Mouse (Mus musculus) megakaryocyte, embryonic 14.5 days (primary cell): ENCODE results near the gene Camkv.

Experiments
- FLI1 ChIP-seq: IDR thresholded peaks from 2 replicates; pipeline ENCODE4 v1.6.1; 2012; ENCODE audit warnings: low read length, inconsistent platforms, mixed read lengths
- GATA1 ChIP-seq: IDR thresholded peaks from 3 replicates; pipeline ENCODE4 v1.6.1; 2012; ENCODE audit warnings: mixed read lengths, low read length, inconsistent platforms, borderline replicate concordance

DNA sequence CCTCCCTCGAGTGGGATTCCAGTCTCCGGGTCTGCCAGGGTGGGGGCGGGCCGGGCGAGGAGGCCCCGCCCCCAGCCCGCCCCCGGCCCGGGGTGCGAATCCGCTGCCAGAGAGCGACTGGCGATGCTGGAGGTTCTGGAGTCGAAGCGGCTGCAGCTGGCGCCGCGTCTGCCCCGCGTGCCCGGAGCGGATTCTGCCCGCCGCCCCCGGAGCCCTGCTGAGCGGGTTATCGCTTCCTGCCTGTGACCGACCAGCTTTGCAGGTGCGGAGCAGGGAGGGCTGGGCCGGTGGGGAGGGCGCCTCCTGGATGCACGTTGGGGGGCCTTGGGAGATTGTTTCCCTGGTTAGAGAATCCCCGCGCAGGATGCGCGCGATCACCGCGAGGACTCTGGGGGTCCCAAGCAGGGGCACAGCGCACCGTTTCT is 328 bp downstream of the Camkv start:
- TF ChIP-seq GATA1 (no peak), FLI1 (no peak)
